Mouse (Mus musculus) cerebellum, adult 18-20 months (tissue): ENCODE measurements around the gene Kif5a.

Experiments
- DNase-seq, 2 experiments: peaks; one replicate each; pipeline ENCODE4 v3.0.0; 2021

Gene Kif5a

DNA sequence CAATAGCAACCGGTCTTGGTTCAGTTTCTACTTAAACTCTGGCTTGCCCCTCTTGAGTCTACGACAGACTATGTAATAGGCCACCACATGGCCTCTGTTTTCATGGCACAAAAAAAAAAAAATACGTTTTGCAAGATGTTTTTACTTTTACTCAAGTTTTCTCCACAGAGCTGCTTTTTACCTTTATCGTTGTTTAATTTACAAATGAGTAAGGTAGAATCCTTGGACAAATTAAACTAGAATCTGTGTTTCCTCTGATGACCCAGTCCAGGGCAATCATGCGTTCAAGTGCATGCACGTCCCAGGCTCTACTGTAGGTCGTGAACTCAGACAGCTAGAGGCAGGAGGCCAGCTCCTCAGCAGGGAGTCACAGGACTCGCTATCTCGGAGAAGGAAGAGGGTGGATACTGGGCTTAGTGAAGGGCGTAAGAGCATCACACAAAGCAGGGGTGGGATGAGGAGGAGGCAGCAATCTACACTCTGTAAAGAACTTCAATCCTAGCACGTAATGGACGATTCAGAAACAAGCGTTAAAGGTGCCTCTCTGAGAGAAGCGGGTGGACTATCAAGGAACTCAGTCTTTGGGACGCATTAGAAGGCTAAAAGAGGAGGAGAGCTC, 26.5 kb upstream of the Kif5a start:
- peak; percentile 78 to 81 for DNase-seq

DNA sequence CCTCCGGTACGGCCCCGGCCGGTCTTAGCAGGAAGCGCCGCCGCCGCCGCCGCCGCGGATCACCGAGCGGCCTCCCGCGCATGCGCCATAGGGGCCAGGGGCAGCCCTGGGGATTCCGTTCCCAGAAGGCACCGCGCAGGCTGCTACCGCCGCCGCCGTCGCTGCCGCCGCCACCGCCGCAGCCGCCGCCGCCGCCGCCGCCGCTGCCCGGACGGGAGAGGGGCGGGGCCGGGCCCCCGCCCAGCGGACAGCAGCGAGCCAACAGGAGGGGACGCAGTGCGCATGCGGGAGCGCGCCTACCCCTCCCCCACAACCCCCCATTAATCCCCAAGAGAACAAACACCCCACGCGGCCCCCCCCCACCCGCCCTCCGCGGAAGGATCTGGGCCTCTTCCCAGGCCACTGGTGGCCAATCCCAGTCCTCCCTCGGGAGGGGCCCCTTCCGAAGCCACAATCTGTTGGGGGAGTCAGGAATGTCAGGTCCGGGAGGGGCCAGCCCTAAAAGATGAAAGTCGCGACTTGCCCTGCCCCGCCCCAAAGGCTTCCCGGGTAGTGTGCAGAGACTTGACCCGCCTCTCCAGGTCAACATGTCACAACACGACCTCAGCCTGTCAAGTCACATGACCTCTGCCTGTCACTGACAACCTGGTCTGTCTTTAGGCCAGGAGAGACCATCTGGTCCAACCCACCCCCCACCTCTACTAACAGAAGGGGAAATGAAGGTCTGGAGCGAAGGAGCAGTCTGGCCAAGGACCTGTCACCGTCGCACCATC, 25.8 kb upstream of the Kif5a start, which contains the start of gene Mbd6:
TSS of gene Mbd6 (minus strand) at position 219 of the 773 bp plus-strand sequence.
- peak; percentile 88 to 94 for DNase-seq

DNA sequence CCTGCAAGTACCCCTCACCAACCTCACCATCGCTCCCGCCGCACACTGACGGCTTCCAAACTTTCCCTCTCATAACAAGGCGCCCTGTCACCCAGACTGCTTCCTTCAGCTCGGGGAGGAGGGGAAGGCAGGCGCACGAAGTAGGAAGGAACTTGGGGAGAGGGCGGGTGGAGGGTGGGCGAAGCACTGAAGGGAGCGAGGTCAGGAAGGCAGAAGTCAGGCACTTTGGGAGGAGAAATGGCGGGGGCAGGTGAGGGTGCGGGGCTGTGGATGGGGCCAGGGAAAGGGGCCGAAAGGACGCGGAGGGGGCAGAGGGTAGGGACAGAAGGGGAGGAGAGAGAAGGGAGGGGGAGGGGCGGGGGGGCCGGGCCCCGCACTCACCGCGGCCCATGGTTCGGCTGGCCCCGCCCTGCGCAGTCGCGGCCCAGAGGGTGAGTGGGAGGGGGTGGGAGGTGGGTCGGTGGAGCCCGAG, 25.2 kb upstream of the Kif5a start:
- DNase-seq: peak in 1 of 2 experiments; percentile 55

DNA sequence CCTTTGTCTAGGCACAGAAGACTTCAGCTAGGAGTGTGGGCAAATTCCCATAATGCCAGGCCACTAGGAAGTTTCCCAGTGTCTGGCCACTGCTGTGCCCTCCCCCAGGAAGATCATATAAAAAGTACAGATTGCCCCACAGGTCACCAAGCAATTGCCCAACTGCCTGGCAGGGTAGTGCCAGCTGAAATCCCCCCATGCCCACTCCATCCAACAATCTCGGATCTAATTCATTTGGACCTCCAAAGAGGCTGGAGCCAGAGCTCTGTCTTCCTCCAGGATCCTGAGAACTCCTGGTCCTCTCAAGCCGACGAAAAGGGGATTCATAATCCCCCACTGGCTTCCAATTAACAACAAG, 24.8 kb upstream of the Kif5a start:
- peak in 1 of 2 experiments; percentile 31 for DNase-seq

DNA sequence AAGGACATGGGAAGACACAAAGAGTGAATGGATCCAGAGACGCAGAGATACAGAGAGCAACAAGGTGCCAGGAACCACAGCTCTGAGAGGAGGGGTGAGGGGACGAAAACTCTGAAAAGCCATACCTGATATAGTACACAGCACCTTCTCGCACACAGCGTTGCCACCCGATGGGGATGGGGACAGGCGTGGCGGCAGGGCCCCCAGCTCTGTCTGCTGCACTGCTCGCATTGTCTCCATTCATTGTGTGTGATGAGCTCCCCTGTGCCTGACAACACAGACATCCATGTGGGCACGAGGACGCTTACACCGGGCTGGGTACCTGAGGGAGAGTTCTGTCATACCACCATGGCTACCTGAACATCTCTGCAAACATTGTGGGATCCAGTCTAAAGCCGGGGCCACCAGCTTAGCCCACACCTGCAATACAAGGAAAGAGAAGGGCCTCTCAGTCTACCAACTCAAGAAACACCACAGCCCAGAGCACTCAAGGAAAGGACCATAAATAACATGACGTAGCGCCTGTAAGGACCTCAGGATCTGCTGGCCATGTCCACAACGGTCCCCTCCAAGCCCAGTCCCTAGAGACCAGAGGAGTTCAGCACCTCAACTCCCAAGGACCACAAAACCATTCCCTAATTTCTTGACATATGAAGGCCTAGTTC, 24.3 kb upstream of the Kif5a start:
- peak in 1 of 2 experiments; percentile 26 for DNase-seq

DNA sequence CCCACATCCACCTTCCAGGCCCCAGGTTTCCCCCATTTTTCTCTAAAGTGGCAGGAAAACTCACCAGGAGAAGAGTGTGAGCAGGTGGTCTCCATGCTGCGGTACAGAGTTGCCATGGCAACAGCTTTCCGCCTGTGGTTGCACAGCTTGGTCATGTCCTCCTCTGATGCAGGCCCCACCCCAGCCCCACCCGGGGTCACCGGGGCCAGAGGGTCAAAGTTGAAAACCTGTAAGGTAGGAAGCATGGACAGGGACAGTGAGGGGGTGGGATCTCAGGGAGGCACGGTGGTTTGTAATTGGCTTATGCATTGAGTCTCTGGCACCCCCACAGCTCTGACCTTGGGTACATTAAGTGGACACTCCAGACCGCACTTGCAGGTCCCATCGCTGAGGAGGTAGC, 23.6 kb upstream of the Kif5a start:
- DNase-seq: peak in 1 of 2 experiments; percentile 23

DNA sequence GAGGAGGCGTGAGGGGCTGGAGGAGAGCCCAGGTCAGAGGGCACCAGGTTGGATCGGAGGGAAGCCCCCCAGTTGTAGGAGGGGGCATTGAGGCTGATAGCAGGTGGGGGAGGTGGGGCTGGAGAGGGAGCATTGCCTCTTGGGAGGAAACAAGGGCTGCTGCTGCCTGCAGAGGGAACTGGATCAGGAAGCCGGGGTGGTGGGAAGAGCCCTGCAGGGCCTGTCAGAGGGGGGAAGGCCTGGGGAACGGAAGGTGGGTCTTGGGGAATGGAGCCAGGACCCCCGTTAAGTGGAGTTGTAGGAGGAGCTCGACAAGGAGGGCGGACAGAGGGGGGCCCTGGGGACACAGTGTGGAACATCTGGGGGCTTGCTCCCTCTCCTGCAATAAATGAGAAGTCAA, 23.0 kb upstream of the Kif5a start:
- no peak for DNase-seq

DNA sequence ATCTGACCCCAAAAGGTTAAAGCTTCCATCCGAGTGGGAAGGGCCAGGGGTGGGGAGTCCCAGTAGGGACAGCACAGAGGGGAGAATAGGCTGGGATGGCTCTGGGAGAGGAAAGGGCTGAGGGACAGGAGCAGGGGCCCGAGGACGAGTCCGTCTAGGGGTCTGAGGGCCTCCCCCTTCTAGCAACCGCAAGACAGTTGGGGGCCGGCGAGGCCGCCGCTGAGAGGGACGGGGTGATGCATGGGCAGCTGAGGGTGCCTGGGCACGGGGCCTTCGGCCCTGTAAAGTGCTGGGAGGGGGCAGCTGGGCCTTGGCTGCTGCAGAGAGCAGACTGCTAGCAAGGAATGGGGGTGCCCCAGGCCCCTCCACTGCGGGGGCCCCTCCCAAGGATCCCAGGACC, 22.5 kb upstream of the Kif5a start:
- peak in 1 of 2 experiments; percentile 22 for DNase-seq

DNA sequence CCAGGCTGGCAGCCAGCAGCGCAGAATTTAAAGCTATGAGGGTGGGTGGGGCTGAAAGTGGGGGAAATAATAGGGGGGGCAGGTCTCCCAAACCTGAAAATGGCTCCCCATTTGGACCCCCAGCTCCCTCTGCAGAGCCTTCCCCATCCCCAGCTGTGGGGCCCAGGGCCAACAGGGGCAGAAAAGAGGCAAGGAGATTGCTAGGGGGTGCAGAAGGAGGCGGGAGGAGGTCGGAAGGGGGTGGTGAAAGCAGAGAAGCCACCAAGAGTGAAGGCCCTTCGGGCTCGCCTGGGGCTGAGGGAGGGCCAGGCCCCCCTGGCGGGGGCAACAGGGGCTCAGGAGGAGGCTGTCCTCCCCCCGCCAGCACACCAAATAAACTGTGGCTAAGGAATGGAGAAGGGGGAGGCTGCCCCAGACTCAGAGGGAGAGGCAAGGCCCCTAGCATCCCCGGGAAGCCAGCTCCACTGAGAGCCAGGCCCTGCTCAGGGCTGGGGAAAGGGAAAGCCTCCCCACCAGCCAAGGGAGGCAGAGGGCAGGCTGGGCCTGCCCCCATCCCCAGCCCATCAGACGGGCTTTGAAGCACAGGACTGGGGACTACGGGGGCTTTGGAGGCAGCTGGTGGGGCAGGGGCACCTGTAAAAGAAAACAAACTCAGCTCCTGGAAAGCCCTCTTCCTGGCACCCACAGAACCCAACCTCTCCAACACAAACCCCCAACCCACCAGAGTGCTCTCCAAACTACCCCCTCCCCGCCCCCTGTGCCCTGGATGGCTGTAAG, 21.8 kb upstream of the Kif5a start:
- DNase-seq: no peak

DNA sequence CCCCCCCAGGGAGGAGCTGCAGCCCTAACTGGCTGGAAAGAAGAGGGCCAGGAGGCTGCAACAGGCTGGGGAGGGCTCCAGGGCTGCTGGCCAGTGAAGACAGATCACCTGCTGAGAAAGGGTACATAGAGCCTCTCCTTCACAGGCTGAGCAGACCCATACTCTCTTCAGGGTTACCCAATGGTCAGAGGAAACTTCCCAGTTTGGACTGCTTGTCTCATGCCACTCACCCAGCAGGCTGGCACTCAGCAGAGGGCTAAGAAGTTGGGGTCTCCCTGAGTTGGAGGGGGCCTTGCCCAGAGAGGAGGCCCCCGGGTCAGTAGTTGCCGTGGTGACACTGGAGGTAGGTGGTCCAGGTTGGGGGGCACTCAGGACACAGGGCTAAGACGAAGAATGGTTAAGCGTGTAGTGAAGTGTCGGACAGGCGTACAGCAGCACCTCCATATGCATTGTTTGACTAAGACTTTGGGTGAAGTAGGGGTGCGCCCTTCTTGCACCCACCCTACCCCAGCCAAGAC, 21.0 kb upstream of the Kif5a start:
- no peak for DNase-seq

DNA sequence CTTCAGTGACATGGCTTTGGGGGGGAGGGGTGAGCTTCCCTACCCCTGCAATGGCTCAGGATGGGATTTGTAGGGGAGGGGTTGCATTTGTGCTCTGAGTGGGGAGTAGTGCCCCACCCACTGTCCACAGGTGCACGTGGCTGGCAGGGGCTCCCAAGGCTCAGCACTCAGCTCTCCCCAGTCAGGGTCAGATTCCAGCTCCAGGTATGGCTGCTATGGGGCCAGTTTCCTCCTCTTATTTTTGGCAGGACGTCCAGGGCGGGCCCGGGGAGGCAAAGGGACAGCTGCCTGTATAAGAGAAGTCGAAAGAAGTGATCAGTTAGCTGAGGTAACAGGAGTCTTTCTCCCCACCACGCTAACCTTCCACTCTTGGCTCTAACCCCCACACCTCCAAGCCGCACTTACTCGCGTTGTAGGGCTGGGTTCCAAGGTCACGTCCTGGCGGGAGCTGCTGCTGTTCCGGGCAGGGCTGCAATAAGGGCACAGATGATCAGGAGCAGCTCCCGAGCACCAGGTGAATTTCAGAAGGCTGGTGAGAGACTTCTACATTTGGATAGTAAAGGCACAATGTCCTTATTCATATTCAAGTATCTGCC, 19.6 kb upstream of the Kif5a start:
- DNase-seq: no peak

DNA sequence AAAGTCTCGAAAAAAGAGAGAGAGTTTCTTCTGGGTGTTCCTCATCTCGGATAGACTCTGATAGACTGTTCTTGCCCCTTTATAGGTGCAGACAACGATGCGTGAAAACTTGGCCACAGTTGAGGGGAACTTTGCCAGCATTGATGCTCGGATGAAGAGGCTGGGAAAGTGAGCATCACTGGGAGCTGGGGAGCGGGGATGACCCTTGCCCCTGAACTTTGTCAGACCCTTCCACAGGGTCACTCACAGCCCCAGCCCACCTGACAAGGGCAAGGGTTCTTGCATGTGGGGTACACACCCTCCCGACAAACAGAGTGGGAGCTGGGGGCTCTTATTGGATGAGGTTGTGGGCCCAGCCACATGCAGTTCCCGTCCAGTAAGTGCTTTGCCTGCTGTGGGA, 18.2 kb upstream of the Kif5a start:
- no peak for DNase-seq

DNA sequence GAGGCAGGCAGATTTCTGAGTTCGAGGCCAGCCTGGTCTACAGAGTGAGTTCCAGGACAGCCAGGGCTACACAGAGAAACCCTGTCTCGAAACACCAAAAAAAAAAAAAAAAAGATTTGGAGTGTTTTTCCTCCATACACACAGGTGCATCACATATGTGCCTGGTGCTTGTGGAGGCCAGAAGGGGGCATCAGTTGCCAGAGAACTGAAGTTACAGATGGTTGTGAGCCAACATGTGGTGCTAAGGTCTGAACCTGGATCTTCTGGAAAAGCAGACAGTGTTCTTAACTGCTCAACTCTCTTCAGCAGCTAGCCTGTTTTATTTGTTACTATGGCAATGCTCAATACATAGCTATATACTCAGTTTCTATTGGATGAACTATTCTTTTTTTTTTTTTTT, 16.6 kb upstream of the Kif5a start:
- no peak for DNase-seq

DNA sequence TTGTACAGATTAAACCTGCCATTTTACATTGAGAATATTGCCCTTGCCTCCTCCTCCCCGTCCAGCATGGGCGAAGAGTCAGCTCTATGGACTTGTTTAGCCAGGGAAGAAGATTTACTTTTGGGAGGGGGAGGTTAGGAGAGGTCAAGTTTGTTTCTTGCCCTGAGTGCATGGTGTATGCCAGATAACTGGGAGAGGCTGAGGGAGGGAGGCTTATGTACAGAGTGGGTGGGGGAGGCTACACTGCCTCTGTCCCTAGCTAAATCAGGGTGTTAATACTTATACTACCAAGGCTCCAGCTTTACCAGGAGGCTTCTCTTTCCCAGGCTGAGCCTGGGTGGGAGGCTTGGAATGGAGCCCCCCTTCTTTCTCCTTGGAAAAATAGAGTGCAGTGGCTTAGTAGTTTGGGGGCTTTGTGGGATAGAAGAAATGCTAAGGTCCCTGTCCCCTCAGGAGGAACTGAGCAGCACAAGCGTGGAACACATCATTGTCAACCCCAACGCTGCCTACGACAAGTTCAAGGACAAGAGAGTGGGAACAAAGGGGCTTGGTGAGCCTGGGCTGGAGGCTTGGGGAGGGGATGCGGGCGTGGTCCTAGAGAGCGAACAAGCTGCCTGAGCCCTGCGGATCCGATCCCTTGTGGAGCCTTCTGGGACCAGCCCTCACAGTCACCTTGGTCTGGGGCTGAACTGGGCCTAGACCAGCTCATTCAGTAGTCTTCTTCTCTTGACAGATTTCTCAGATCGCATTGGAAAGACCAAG, 11.3 kb upstream of the Kif5a start:
- DNase-seq: no peak

DNA sequence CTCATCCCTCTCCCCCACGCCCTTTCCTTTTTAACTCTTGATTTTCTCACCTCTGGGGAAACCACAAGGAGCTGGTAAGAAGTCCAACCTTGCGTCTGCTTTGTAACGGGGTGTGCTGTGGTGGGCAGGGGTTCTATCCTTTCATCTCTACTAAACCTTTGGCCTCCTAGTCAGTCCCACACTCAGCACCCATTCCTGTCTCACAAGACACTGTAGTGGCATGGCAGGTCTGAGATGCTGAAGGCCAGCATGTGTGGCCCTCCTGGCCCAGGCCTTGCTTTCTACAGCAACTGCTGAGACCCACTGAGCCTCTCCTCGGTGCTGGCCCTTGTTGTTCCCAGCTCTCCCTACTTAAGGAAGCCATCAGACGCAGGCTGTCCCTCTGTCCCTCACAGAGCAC, 9.2 kb upstream of the Kif5a start:
- no peak for DNase-seq

DNA sequence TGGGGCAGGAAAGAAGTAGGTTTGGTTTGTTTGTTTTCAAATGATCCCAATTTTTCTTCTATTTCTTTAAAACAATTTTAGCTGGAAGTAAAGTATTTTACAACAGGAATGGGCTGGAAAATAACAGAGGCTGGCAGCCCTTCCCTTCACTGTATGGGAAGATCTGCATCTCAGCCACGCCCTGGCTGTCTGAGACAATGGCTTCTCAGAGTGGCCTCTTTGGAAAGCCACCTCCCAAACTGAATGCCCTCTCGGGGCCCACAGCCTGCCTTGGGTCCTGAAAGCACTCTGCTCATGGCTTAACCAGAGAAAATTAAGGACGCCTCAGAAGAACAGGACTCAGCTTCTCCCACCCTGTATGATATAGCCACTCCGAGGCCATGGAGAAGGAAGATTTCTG, 6.7 kb upstream of the Kif5a start:
- DNase-seq: no peak

DNA sequence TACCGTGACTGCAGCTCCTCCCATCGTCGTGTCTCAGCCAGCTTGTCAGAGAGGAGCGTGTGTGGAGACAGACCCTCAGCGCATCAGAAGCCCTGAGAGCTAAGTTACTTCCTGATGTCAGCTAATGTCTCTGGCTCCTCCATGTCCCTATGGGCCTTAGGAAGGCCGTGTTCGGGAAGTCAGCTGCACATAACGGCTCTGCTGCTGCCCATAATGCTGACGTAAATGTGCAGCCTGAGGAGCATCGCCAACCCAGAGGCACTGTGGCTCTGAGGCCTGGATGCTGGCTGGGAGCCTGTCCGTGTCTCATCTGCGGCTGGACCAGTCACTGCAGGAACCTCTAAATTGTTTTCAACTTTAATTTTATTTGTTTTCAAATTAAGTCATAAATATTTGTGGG, 5.9 kb upstream of the Kif5a start:
- DNase-seq: peak in 1 of 2 experiments; percentile 53

DNA sequence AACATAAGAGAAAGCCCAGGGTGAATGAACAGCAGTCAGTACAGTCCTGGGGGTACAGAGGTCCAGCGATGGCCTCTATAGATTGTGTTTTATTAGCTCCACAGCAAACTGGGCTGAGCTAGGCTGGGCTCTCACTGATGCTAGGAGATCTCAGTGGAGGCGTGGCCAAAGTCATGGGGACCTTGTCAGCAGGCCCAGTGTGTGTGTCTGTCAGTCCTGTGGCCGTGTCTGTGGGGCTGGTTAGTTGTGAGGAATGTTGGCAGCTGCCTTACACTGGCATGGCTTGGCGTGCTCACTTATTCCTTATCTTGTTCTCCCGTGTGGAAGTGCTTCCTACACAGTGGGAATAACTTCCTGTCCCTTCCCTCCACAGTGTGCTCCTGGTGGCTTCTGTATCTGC, 5.3 kb upstream of the Kif5a start:
- DNase-seq: no peak

DNA sequence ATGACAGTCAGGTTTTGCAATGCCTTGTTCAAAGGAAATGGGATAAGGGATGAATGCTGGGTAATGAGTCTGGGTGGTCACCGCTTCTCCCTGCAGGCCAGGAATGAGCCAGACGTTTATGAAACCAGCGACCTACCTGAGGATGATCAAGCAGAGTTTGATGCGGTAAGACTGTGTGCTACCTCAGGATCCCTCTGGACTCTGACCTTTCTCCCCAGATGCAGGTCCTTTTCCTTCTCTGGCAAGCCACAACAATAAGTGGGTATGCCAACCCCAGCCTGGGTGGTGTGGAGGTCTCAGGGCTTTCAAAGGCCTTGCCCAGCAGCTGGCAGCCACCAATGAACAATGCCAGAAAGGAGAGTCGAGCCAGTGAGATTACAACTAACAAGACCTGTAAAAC, 4.2 kb upstream of the Kif5a start:
- no peak for DNase-seq

DNA sequence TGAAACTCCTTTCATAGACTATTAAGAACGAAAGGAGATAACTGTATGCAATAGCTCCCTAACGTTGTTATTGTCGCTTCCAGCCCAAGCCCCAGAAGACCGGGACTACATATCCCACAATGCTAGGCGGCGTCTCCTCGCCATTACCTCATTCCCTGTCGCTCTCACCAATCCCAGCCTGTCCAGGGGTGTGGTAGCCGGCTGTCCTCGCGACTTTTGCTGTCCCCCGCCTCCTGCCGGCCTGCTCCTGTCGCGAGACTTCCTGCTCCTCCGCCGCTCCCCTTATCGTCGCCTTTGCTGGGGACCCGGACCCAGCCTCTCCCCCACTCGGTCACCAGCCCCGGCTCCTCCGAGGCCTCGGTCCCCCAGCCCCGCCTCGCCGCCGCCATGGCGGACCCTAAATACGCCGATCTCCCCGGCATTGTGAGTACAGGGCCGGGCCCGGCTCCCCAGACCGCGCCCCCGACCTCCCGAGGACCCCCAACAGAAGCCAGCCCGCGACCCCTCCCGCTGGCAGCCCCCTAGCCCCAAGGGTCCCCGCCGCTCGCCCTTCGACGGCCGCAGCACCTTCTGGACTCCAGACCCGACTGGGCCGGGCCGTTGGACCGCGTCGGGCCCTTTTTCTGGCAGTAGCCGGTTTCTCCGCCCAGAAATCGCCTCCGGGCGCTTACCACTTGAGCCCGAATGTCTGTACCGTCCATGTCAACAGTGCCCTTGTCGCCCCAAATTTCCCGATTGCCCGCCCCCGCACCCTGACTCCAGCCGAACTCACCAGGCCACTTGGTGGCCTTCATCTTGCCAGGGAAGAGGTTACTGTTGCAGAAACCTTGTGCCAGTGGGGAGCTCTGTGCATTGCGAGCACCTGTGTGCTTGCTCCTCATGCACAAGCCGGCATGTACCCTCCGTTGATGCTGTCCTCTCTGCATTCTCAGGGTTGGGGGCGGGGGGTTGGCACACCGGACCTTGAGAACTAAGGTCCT, 3.3 kb upstream of the Kif5a start, which contains the start of gene Dctn2:
TSS of gene Dctn2 (plus strand) at position 257 of the 980 bp plus-strand sequence.
- peak; percentile 91 to 97 for DNase-seq
